Mouse (Mus musculus) layer of hippocampus, postnatal 36 days (tissue): ENCODE results near the gene Fat3. TPM values are rescaled to one million over a fixed set of nuclear protein-coding genes. Genes with fewer than 3 reads are reported as not detected.

Experiments
- DNase-seq, 2 experiments: peaks; one replicate each; pipeline ENCODE4 v3.0.0; 2022
- total RNA-seq, 2 experiments: library from RNA; stranded (reverse); gene quantifications; 2 replicates each; pipeline ENCODE4 v1.2.3; 2021

The Fat3 gene
- total RNA-seq, 2 experiments from 2014 or later: 35.3 to 40.1 TPM

- DNase-seq: no peak
These were observed 193.3 kb downstream of the Fat3 start for GRCm38 (mm10) chr9:16307789-16308188.

- DNase-seq: no peak
These were observed 194.9 kb downstream of the Fat3 start for GRCm38 (mm10) chr9:16306222-16306621.

- DNase-seq: no peak
These were observed 195.5 kb downstream of the Fat3 start for GRCm38 (mm10) chr9:16305396-16306086.

GRCm38 (mm10) chr9:16304949-16305348 is 196.1 kb downstream of the Fat3 start:
- DNase-seq: no peak

- DNase-seq: no peak
These were observed 198.6 kb downstream of the Fat3 start for GRCm38 (mm10) chr9:16302484-16302883.

GRCm38 (mm10) chr9:16297935-16298334 is 203.2 kb downstream of the Fat3 start:
- DNase-seq: no peak

- no peak for DNase-seq
These were observed 206.9 kb downstream of the Fat3 start for GRCm38 (mm10) chr9:16293928-16294806.

- no peak for DNase-seq
These were observed 208.6 kb downstream of the Fat3 start for GRCm38 (mm10) chr9:16292492-16292891.

GRCm38 (mm10) chr9:16290911-16291310 is 210.2 kb downstream of the Fat3 start:
- DNase-seq: no peak

- DNase-seq: no peak
These were observed 218.1 kb downstream of the Fat3 start for GRCm38 (mm10) chr9:16283033-16283432.

GRCm38 (mm10) chr9:16282291-16282804 is 218.7 kb downstream of the Fat3 start:
- DNase-seq: no peak

- no peak for DNase-seq
These were observed 225.5 kb downstream of the Fat3 start for GRCm38 (mm10) chr9:16275589-16275988.

- DNase-seq: no peak
These were observed 227.0 kb downstream of the Fat3 start for GRCm38 (mm10) chr9:16274130-16274529.

GRCm38 (mm10) chr9:16272810-16273209 is 228.3 kb downstream of the Fat3 start:
- DNase-seq: no peak

GRCm38 (mm10) chr9:16270768-16271114 is 230.3 kb downstream of the Fat3 start:
- DNase-seq: no peak

- DNase-seq: no peak
These were observed 230.9 kb downstream of the Fat3 start for GRCm38 (mm10) chr9:16270056-16270767.

GRCm38 (mm10) chr9:16265519-16265918 is 235.6 kb downstream of the Fat3 start:
- DNase-seq: no peak

- no peak for DNase-seq
These were observed 243.7 kb downstream of the Fat3 start for GRCm38 (mm10) chr9:16257241-16257840.

- no peak for DNase-seq
These were observed 244.4 kb downstream of the Fat3 start for GRCm38 (mm10) chr9:16256577-16257207.

- no peak for DNase-seq
These were observed 254.3 kb downstream of the Fat3 start for GRCm38 (mm10) chr9:16246741-16247140.

GRCm38 (mm10) chr9:16231575-16231974 is 269.5 kb downstream of the Fat3 start:
- no peak for DNase-seq

- no peak for DNase-seq
These were observed 272.2 kb downstream of the Fat3 start for GRCm38 (mm10) chr9:16228919-16229318.
